Mouse (Mus musculus): ENCODE results near the gene Hsbp1.
"Not testable (repeated sequence)": the region's sequence is repeated elsewhere in the genome, so short reads cannot be mapped to it uniquely, and the experiment has no call there.

Hsbp1 gene

GRCm38 (mm10) chr8:119344190-119344856, at the start of gene Hsbp1:
Gene Hsbp1, plus strand, starts transcription at chr8:119344488.
- peak; percentile 99 for ATAC-seq (ENCODE audit: low TSS enrichment)

- no peak for ATAC-seq (ENCODE audit: low TSS enrichment)
Observed at GRCm38 (mm10) chr8:119295477-119295876, 48.8 kb upstream of the Hsbp1 start.

GRCm38 (mm10) chr8:119297752-119298151, 46.5 kb upstream of the Hsbp1 start:
- ATAC-seq (ENCODE audit: low TSS enrichment) = 0 out of 2 replicates have a peak, but pooled peaks have one; percentile 27

GRCm38 (mm10) chr8:119300335-119300734, 44.0 kb upstream of the Hsbp1 start:
- no peak for ATAC-seq (ENCODE audit: low TSS enrichment)

- ATAC-seq (ENCODE audit: low TSS enrichment) = no peak
Observed at GRCm38 (mm10) chr8:119304196-119304595, 40.1 kb upstream of the Hsbp1 start.

GRCm38 (mm10) chr8:119311412-119311811, 32.9 kb upstream of the Hsbp1 start:
- ATAC-seq (ENCODE audit: low TSS enrichment) = no peak

- ATAC-seq (ENCODE audit: low TSS enrichment) = peak; percentile 62
Observed at GRCm38 (mm10) chr8:119323215-119323614, 21.1 kb upstream of the Hsbp1 start.

- ATAC-seq (ENCODE audit: low TSS enrichment) = no peak
Observed at GRCm38 (mm10) chr8:119339546-119339945, 4.7 kb upstream of the Hsbp1 start.

- ATAC-seq (ENCODE audit: low TSS enrichment) = no peak
Observed at GRCm38 (mm10) chr8:119343606-119344005, 682 bp upstream of the Hsbp1 start.

GRCm38 (mm10) chr8:119345029-119345682, 868 bp downstream of the Hsbp1 start:
- no peak for ATAC-seq (ENCODE audit: low TSS enrichment)

- ATAC-seq (ENCODE audit: low TSS enrichment) = no peak
Observed at GRCm38 (mm10) chr8:119345683-119346075, 1.4 kb downstream of the Hsbp1 start.

GRCm38 (mm10) chr8:119351647-119352046, 7.4 kb downstream of the Hsbp1 start:
- ATAC-seq (ENCODE audit: low TSS enrichment) = no peak

- no peak for ATAC-seq (ENCODE audit: low TSS enrichment)
Observed at GRCm38 (mm10) chr8:119352977-119353658, 8.8 kb downstream of the Hsbp1 start.

- no peak for ATAC-seq (ENCODE audit: low TSS enrichment)
Observed at GRCm38 (mm10) chr8:119353659-119354023, 9.4 kb downstream of the Hsbp1 start.

GRCm38 (mm10) chr8:119356631-119357030, 12.3 kb downstream of the Hsbp1 start:
- not testable (repeated sequence) for ATAC-seq (ENCODE audit: low TSS enrichment)

GRCm38 (mm10) chr8:119358175-119358574, 13.9 kb downstream of the Hsbp1 start:
- no peak for ATAC-seq (ENCODE audit: low TSS enrichment)

GRCm38 (mm10) chr8:119358836-119359235, 14.5 kb downstream of the Hsbp1 start:
- no peak for ATAC-seq (ENCODE audit: low TSS enrichment)

- ATAC-seq (ENCODE audit: low TSS enrichment) = no peak
Observed at GRCm38 (mm10) chr8:119360686-119361295, 16.5 kb downstream of the Hsbp1 start.

- not testable (repeated sequence) for ATAC-seq (ENCODE audit: low TSS enrichment)
Observed at GRCm38 (mm10) chr8:119374716-119375115, 30.4 kb downstream of the Hsbp1 start.

GRCm38 (mm10) chr8:119378476-119378875, 34.2 kb downstream of the Hsbp1 start:
- ATAC-seq (ENCODE audit: low TSS enrichment) = no peak

GRCm38 (mm10) chr8:119380619-119381018, 36.3 kb downstream of the Hsbp1 start:
- peak; percentile 85 for ATAC-seq (ENCODE audit: low TSS enrichment)

GRCm38 (mm10) chr8:119384478-119384877, 40.2 kb downstream of the Hsbp1 start:
- peak; percentile 73 for ATAC-seq (ENCODE audit: low TSS enrichment)

Data from frontal cortex, adult (tissue).